Mouse (Mus musculus) heart, postnatal 0 days (tissue): ENCODE data around the gene Frrs1l.

Experiments
- CTCF ChIP-seq: IDR thresholded peaks from 2 replicates; pipeline ENCODE4 v1.5.1; 2016; ENCODE audit warnings: antibody characterized with exemption, control low read depth, low read depth
- EP300 ChIP-seq: IDR thresholded peaks from 2 replicates; pipeline ENCODE4 v1.6.1; 2016; ENCODE audit warnings: antibody characterized with exemption, low read depth

GRCm38 (mm10) chr4:56933154-56933553 lies 57.0 kb downstream of the Frrs1l start:
- no peak for TF ChIP-seq EP300
- TF ChIP-seq CTCF: no peak
